Mouse (Mus musculus): ENCODE measurements at regions not wholly inside any gene's neighbourhood (a gene's known extent, or its start where the extent isn't known, plus 50 kb on each side); places are given as distances from the start of the nearest gene placed in this dataset.

DNA sequence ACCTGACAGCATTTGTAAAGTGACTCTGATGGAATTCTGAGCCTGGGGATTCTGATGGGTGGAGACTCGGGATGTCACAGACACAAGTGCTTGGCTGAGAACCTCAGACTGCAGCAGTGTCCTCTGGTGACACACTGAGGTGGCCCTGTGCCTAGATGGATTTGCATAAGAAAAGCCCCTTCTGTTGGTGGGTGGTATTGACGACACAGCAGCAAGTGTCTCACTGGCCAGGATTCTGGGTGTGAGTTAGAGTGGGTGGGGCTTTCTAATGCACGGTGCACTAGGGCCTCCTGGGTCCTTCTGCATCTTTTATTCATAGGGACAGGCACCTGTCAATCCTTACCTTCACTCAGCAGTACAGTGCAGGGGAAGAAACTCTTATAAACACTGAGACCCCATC lies 100.9 kb upstream of the Kazn start:
- TF ChIP-seq EP300 (IDR thresholded peaks at IDR 0.05; ENCODE audit: insufficient read depth, low read depth, low read length) = no peak
- no peak for TF ChIP-seq POLR2A (IDR thresholded peaks at IDR 0.05; ENCODE audit: insufficient read depth, low read length)
